Mouse (Mus musculus) left cerebral cortex, postnatal 14 days (tissue): ENCODE data around the gene Rrp7a. TPM values are rescaled to one million over a fixed set of nuclear protein-coding genes. Genes with fewer than 3 reads are reported as not detected.

ENCODE experiments used
- DNase-seq, 2 experiments: peaks; one replicate each; pipeline ENCODE4 v3.0.0; 2021 to 2022; ENCODE audit warnings: low spot score in 2 of 2, mixed read lengths in 1 of 2
- intact Hi-C: fragments of 180-260 bp; cut with DNase I; formaldehyde crosslinking; loops from one replicate; pipeline ENCODE4 v1.15.1; 2025
- long read RNA-seq, 2 experiments: library from polyadenylated mRNA; stranded (forward); transcript quantifications; one replicate each; pipeline ENCODE4 v2.0.0; 2021
- total RNA-seq, 2 experiments: library from RNA; stranded (reverse); gene quantifications; 2 replicates each; pipeline ENCODE4 v1.2.3; 2021

Gene Rrp7a
- total RNA-seq, result 100 to 1,000 TPM; 131 to 151 TPM
- long read RNA-seq, experiment 1, full-length matches to known transcripts, result 159 of 175 reads
- long read RNA-seq, experiment 1, partial matches to known transcripts, result 5 of 175 reads
- long read RNA-seq, experiment 1, other reads (novel, unspliced or antisense), result 11 of 175 reads
- long read RNA-seq, experiment 2, full-length matches to known transcripts, result 146 of 156 reads
- long read RNA-seq, experiment 2, partial matches to known transcripts, result 3 of 156 reads
- long read RNA-seq, experiment 2, other reads (novel, unspliced or antisense), result 7 of 156 reads

DNA sequence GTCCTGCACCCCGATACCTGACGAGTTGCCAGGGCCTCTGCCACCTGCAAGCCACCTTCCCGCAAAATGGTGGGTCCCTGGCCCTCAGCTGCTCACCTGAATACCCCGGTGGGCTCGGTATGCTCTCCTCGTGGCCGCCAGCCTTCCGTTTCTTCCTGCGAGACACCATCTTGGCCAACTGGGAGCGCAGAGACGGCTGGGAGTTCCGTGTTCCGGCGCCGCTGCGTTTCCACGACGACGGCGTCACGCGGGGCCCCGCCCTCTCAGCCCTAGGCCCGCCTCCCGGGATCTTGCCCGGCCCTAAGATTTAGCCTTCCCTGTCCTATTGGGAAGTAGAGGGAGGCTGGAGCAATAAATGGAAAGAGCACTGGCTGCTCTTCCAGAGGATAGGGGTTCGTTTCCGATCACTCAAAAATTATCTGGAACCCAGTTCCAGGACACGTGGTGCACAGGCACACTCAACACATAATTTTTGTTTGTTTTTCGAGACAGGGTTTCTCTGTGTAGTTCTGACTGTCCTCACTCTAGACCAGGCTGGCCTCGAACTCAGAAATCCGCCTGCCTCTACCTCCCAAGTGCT lies at the start of gene Rrp7a:
TSS of gene Rrp7a (minus strand) at position 236 of the 580 bp plus-strand sequence.
- intact Hi-C loops, result loop anchor here (5.0 kb wide), 1 partner anchor 315 kb away; no protein-coding TSS in a partner anchor
- DNase-seq, result peak; percentile 92 to 94

DNA sequence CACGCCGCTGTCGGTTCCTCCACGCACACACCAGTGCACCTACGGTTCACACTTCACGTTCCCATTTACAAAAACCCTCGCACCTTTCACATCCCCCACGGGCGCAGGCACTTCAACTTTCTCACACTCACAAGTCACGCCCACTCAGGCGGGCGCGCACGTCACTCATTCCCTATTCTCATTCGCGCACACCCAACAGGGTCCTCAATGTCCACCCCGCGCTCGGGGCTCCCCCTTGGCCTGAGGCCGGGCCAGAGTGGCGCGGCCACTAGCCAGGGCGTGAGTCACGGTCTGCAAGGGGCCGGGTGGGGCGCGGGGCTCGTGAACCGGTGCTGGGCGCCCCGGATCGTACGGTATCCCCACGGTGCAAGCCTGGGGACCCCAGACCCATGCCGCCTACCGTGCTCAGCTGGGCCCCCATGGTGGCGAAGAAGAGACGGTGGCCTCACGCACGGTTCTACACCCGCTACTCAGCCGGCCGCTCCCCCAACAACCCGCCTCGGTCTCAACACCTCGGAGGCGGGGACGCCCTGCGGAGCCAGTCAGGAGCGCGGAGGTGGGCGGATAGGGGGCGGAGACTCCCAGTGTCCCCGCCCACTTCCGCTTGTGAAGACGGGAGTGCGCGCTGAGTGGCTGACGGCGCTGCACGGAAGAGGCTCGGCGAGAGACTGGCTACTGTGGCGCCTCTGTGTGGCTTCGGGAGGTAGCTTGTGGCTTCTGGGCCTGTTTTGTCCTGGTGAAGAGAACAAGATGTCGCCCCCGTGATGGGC lies 49.3 kb upstream of the Rrp7a start:
- DNase-seq, result peak; percentile 97 to 99
- intact Hi-C loops, result no loop called here

DNA sequence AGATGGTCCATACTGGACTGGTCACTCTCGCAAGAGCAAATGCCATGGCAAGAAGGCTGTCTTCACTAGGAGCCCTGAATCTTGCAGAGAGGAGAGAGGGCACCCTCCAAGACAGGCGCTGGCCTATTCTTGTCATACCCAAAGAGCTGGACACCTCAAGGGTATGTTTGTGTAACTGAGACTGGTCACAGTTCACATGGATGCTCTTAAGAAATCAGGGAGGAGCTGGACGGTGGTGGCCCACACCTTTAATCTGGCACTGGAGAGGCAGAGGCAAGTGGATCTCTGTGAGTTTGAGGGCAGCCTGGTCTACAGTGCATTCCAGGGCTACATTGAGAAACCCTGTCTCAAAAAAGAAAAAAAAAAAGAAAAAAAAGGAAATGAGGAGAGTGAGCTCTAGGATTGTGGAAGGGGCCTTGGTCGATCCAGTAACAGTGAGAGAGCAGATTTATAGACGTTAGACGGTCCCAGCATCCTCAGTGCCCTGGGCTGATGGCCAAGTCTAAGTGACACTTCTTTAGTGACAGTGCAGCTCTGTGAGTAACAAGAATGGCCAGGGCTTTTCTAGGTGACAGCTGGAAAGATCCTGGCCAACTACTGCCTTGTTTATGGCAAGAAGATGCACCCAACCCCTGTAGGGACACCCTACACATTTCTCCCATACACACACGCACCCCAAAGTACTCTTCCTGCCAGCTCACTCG lies 48.5 kb upstream of the Rrp7a start:
- DNase-seq, result no peak
- intact Hi-C loops, result no loop called here

DNA sequence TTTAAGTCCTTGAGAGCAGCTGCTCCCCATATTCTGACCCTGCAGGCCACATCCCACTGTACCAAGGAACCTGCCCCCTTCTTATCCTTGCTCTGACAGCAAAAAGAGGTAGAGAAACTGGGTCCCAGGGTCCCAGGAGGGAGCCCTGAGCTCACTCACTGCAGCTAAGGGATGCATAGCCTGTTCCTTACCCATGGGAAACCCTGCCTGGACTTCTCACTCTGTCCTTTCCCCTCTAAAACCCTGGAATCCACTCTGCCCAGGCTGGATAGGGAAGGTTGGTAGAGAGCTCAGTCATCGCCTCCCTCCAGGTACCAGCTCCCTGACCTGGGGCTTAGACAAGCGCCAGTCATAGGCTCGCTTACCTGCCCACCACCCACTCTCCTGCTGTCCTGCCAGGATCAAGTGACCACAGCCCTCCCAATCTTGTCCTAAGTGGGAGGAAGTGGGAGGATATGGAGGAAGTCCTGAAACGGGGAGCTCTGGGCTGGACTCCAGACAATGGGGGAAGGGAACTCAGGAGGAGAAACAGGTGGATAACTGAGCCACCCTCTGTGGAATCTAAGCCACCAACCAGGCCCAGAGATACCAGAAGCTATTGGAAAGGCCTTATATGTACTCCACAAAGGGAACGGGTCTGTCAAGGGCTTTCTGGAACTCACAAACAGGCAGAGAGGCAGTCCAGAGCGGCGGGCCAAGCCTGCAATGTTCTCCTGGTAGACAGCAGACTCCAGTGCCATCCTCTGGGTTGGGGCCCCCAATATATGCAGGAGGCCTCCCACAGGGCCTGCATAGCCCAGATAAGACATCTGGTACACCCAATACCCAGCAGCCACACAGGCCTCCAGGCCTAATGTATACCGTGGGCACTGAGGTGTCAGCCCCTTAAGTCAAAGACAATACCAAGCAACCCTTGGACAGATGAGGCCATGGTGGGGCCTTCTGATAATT lies 47.4 kb upstream of the Rrp7a start:
- no peak for DNase-seq
- intact Hi-C loops, result no loop called here

DNA sequence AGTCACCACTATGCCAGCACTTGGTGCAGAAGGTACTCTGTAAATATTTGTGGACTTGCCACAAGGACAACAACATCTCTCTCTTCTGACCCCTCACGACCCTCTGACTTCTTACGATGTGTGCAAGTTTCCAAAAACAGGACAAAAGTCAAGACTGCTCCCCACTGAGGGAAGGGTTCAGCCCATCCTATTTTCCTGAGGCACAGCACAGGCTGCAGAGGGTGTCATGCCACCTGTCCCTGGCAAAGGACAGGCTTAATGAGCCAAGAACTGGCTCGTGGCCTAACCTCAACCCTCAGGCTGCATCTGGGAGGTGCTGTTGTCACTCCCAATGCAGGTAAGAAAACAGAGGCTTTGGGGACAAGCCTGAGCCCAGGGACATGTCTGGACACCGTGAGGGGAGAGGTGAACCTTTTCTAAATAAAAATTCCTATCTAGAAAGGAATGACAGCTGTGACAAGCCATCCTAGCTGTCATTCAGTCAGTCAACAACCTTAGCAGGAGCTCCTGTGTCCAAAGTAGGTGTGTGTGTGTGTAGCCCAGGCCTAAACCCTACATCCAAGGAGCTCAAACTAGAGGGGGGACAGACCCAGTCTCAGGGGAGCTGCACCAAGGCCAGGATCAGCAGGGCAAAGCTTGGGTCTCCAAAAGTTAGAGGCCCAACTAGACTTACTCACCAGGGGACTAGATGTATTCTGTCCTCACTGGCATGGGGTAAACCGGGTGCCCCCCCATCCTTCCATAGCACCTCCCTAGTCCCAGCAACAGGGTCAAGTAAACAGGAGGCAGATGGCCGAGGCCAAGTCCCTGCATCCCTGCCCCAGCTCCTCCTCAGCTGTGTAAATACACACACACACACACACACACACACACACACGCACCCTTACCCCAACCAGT lies 46.5 kb upstream of the Rrp7a start:
- DNase-seq, result no peak
- intact Hi-C loops, result no loop called here

DNA sequence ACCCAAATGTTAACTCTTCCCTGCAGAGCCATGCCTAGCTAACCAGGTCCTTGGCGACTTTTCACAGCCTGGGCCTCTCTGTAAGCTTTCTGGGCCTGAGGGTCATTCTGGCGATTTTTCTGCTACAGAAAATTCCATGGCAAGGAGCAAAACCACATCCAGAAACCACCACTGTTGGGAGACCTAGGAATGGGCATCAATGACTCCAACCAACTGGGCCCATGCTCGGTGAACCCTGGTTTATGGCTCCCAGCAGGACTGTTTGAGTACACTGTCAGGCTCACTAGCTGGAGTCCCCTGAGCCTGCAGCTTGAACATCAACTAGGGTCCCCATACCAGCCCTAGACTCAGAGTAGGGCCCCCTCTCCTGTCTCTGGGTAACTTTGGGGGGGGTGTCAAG lies 45.7 kb upstream of the Rrp7a start:
- intact Hi-C loops, result no loop called here
- DNase-seq, result no peak

DNA sequence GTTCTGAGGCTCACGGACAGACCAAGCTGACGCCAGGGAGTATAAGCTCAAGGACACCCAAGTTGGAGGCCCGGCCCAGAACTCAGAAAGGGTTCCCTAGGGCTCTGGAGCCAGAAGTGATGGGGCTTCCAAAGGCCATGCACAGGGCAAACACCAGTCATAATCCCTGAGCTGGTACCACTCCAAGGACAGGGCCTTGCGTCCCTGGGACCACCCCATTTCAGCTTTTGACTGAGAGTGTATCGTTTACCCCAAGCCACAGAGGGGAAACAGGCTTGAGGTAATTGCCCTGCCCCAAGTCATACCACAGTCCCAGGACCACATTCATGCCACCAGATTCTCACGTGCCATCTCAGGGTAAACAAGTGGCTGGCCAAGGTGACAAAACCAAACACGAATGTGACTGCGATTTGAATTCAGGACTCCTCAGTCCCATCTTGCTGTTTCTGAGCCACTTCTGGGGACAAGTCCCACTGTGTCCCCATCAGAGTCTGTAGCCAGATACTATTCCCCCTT lies 45.0 kb upstream of the Rrp7a start:
- no peak for DNase-seq
- intact Hi-C loops, result no loop called here

DNA sequence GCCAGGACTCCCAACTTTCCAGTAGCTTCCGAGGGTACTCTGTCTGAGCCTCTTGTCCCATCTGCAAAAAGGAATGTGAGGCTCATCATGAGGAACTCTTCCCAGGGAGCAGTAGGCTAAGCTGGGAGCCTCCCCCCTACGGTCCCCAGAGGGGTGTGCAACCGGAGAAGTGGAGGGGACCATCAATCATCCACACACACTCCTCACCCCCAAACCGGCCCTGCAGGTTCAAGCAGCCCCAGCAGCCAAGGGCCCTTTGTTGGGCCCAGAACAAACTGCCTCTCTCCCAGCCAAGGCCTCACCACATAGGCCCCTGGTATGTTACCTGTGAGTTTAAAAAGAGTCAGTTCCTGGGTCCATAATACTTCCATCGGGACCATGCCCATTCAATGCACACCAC lies 44.5 kb upstream of the Rrp7a start:
- intact Hi-C loops, result no loop called here
- DNase-seq, result no peak

DNA sequence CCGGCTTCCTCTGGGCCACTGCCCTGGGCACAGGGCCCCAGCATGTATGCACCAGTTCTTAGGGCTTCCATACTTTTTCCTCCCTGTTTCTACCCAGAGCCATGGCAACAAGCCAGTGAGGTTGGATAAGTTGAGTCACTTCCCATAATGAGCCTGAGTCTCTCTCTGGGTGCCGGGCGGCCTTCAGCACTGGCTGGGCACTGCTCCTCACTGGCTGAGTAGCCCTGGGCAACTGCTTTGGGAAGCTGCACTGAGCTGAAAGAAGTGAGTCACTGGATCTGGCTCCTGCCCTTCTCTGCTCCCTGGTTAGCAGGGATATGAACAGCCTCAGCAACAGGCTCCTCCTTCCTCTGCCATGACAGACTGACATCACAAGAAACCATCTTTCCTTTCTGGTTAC lies 44.0 kb upstream of the Rrp7a start:
- no peak for DNase-seq
- intact Hi-C loops, result no loop called here

DNA sequence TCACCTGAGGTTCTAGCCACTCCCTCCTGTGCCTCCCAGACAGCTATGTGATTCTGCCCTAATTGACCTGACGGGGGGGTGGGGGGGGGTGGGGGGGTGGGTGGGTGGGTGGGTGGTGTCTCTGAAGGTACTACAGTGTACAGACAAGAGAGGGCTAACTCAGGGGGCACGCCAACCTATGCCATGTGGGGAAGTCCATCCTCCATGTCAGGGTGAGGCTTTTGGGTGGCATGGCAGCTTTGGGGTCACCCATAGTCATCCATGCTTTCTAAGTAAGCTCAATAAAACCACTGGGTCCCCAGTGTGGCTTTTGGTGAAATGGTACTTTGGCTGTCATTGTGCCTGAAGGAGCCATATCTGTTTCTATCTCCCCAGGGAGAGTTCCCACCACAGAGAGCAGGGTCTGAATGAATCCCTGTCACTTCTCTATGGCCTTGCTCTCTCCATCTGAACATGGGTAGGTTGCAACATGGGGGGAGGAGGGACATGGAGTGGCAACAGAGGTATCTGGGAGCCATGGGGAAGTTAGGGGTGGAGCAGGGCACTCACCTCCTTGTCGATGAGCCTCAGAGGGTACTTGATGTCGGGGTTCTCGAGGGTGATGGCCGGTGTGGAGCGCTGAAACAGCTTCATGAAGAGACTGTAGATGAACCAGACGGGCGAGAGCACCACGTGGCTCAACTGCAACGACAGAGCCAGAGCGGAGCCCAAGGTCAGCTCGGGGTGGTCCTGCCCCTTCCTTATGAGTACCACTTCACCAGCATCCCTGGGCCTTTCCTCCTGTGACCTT lies 43.1 kb upstream of the Rrp7a start:
- intact Hi-C loops, result no loop called here
- DNase-seq, result no peak

DNA sequence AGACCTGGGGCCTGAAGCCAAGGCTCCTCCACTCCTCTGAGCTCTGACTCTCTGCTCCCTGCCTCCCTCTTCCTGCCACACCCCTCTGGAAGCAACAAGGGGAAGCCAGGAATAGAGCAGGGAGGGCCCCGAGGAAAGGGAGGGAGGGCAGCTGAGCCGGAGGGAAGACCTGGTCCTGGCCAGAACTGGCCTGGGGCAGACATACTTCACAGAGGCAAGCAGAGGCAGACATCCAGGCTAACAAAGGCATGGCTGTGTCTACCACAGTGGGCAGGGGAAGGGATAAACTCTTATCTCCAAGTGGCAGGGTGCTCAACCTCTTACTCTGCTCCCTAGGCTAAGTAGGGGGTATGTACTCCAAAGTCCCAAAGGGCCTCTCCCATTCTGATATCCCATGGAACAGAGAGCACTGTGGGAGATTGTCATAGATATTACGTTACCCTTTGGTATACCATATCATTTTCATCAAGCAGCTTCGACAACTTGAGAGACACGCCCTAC lies 42.4 kb upstream of the Rrp7a start:
- intact Hi-C loops, result no loop called here
- no peak for DNase-seq

DNA sequence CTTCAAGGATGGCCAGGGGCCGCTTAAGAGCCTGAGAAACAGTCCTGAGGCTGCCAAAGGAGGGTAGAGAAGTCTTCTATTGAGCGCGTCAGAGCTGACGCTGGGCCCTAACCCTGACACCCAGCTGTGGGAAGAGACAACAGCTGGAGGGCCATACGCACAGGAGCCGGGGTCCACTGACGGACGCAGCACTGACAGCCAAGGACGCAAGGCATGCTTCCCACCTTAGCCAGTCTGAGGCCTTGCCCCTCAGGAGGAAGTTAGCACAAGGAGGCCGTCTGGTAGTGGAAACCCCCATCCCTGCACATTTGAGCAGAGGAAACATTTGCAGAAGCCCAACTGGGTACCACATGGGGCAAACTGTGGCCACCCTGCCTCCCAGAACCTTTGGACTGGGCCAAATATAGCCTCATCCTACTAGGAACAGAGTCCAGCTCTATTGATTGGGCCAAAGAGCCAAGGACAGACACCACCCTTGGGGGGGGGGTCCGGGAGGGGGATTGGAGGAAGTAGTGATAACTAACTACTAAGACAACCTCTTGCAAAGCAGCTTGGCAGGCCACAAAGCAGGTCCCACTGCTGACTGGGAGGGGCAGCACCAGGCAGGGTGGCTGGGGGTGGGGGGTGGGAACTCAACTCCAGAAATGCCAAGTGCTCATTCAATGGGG lies 40.4 kb upstream of the Rrp7a start:
- intact Hi-C loops, result no loop called here

DNA sequence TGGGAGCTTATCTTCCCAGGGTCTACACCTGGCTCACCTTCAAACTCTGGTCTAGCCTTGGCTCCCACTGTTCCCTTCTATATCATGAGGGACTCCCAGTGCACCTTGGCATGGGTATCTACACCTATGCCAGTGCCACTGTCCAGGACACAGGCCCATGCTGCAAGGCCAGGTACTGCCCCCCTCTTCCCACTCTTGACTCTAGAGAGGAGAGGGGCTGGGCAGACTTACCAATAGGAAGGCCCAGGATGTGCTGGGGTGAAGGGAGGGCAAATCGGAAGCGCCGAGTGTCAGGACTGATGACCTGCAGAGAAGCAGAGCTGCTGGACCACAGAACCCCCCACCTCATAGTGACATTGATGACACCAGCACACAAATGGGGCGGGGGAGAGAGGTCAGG lies 39.4 kb upstream of the Rrp7a start:
- intact Hi-C loops, result no loop called here
- DNase-seq, result no peak

More for the DNA sequence above, 40.4 kb upstream of the Rrp7a start:
- no peak for DNase-seq

DNA sequence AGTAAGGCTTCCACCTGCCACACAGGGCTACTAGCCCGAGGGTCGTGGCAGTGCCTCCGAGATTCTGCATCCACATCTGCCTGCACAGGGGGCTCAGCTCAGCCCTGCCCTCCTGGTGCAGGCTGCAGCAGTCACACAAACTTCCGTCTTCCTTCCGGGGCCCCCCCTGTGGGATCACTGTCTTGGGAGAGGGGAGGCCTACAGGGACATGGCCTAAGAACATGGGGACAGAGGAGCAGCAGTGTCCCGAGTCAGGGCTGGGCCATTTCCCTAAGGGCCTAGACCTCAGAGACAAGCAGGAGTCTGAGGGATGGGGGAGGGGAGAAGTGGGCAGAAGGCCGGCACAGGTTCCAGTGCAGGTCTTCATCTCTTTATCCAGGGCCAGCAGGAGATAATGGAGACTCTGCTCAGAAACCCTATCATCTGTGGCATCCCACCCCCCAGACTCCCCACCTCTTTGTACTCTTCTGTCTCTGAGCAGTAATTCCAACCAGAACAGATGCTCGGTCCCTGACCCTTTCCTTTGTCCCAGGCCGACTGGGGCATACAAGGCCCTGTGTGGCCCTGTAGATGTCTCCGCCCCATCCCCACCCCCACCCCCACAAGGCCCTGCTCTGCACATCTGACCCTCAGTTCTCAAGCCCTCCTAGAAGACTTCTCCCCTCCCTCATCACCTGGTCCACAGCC lies 38.6 kb upstream of the Rrp7a start:
- no peak for DNase-seq
- intact Hi-C loops, result no loop called here

DNA sequence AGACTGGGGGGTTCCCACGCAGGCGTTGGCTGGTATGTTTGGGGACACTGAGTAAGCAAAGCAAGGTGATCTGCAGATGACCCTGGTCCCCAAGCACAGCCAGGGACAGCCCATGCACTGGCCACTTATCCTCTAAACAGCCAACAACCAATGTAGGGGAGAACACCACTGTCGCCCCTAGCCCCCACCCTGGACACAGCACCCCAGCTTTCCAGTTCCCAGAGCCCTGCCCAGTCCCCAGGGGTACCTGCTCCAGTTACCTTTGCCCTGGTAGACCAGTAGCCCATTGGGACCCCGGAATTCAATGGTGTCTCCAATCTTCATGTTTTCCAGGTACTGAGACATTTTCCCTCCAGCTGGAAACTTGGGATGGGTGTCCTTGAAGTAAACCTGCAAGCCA lies 38.0 kb upstream of the Rrp7a start:
- intact Hi-C loops, result no loop called here
- DNase-seq, result no peak

DNA sequence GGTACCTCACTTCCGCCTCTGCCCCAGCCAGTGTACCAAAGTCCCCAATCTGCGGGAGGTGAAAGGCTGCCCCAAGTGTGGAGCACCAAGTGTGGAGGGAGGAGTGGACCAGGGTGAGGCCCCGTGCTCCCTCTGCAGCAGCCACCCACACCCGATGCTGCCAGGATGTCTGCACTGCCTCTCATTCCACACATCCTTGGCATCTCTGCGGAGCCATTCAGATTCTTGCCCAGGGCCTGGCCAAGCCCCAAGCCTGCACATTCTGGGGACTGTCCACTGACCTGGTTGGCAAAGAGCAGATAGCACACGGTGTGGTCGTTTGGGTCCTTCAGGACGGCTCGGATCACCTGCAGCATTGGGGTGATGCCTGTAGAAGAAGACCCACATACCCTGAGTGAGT lies 37.2 kb upstream of the Rrp7a start:
- intact Hi-C loops, result loop anchor here (5.0 to 10.0 kb wide), 2 partner anchors 47 to 355 kb away; partner anchors contain the start of gene Ttll1
- DNase-seq, result no peak
